Mouse (Mus musculus) layer of hippocampus, adult 9-10 months (tissue): ENCODE results near the gene Ptprcap.

ENCODE experiments used
- DNase-seq: peaks from one replicate; pipeline ENCODE4 v3.0.0; 2022; ENCODE audit warnings: low spot score

Ptprcap gene

DNA sequence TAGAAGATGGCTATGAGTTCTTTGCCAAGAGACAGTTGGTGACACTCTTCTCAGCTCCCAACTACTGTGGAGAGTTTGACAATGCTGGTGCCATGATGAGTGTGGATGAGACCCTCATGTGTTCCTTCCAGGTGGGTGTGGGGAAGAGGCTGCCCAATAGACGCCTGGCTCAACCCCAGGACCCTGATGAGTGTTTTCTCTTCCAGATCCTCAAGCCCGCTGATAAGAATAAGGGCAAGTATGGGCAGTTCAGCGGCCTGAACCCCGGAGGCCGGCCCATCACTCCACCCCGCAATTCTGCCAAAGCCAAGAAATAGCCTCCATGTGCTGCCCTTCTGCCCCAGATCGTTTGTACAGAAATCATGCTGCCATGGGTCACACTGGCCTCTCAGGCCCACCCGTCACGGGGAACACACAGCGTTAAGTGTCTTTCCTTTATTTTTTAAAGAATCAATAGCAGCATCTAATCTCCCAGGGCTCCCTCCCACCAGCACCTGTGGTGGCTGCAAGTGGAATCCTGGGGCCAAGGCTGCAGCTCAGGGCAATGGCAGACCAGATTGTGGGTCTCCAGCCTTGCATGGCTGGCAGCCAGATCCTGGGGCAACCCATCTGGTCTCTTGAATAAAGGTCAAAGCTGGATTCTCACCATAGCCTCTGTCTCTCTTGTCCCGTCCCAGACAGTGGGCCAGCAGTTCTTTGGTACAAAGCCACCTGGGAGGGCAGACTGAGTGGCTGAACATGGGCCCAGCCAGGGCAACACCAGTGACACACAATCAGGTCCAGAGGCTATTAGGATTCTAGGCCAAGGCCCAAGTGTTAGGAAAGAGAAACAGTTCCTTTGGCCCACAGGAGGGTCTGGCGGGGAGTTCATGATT, 41.6 kb downstream of the Ptprcap start:
- DNase-seq, result no peak

DNA sequence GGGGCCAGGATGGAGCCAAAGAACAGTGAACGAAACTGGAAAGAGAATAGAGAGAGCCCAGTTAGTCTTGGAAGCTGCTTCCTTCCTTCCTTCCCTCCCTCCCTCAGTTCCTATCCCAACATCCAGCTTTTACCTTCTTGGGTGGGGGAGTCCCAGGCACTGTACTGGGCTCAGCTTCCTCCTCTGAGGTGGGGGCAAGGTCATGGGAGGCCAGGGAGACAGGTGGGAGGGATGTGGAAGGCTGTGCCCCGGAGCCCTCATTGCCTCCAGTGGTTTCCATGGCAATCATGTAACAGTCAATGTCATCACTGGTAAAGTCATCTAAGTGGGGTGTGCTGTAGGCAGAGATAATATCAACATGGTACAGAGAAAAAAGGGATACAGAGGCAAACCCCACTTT, 42.6 kb downstream of the Ptprcap start:
- no peak for DNase-seq

GRCm38 (mm10) chr19:4196548-4196947, 43.1 kb downstream of the Ptprcap start:
- no peak for DNase-seq

GRCm38 (mm10) chr19:4197180-4197579, 43.8 kb downstream of the Ptprcap start:
- no peak for DNase-seq

- DNase-seq, result peak; percentile 94
Measured at GRCm38 (mm10) chr19:4201291-4201909, 48.0 kb downstream of the Ptprcap start, which contains the start of gene Rad9a. Gene Rad9a (minus strand): TSS chr19:4201662.

- DNase-seq, result no peak
Measured at GRCm38 (mm10) chr19:4202149-4202548, 48.7 kb downstream of the Ptprcap start.

DNA sequence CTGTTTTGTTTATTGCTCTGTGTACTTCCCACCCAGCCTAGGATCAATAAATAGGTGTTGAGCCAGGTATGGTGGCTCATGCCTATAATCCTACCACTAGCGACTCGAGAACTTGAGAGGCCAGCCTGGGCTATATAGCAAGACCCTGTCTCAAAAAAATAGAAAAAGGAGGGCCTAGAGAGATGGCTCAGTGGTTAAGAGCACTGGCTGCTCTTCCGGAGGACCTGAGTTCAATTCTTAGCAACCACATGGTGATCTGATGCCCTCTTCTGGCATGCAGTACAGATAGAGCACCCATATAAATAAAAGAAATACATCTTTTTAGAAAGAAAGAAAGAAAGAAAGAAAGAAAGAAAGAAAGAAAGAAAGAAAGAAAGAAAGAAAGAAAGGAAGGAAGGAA, 49.7 kb downstream of the Ptprcap start:
- no peak for DNase-seq

DNA sequence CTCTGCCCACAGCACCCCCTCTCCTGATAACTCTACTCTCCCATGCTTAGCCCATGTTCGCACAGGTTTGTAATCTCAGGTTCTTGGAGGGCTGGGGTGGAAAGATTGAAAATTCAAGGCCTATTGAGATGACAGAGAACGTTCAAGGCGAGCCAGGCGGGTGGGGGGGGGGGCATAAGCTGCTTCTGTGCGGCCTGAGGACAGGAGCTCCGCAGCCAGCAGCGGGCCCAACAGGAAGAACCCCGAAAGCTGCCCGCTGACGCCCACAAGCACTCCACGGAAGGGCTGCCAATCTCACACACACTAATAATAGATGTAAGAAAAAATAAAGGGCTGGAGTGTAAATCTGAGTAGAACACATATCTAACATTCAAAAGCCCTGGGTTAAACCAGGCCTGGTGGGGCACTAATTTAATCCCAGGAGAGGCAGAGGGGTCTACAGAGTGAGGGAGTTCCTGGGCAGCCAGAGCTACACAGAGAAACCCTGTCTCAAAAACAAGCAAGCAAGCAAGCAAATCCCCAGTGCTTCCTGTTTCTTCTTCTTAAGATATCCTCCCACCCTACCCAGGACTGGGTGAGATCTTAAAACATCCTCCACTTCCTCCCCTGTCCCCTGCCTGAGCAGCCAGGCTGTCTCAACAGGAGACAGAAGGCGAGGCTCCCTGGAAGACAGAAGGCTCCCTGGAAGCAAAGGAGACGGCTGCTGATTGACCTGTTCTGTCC, 50.4 kb downstream of the Ptprcap start:
- DNase-seq, result no peak

- DNase-seq, result no peak
Measured at GRCm38 (mm10) chr19:4204889-4205288, 51.5 kb downstream of the Ptprcap start.
